Mouse (Mus musculus): ENCODE measurements around the gene Map3k5.

DNA sequence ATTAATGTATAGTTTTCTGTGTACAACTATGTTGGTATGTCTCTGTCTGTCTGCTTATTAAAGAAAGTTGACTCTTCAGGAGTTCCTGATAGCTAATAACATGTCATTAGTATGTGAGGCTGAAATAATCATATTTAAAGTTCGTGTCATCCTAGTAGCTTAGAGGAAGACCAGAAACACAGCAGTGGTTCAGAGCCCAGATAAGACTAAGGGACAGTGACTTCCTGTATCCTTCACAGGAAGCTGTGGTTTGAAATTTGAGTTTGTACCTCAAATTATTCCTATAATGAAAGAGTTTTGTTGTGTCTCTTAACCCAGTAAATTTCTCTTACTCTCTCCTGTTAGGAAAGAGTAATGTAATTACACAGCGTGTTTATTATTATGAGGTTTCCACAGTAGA, 102.1 kb downstream of the Map3k5 start:
- TF ChIP-seq POLR2A (IDR thresholded peaks at IDR 0.05; ENCODE audit: insufficient read depth, low read depth, low read length), result no peak
- TF ChIP-seq CTCF (IDR thresholded peaks at IDR 0.05; ENCODE audit: insufficient read depth, low read depth, low read length), result no peak

All from olfactory bulb, adult 2 months (tissue).